Mouse (Mus musculus) heart, postnatal 0 days (tissue): Measurements from ENCODE around the gene Tmem131l.

Source experiments
- CTCF ChIP-seq: IDR thresholded peaks from 2 replicates; pipeline ENCODE4 v1.5.1; 2016; ENCODE audit warnings: antibody characterized with exemption, control low read depth, low read depth
- EP300 ChIP-seq: IDR thresholded peaks from 2 replicates; pipeline ENCODE4 v1.6.1; 2016; ENCODE audit warnings: antibody characterized with exemption, low read depth

GRCm38 (mm10) chr3:83902459-83902858 is 137.5 kb downstream of the Tmem131l start:
- TF ChIP-seq CTCF (no peak), EP300 (no peak)
